Mouse (Mus musculus) liver, embryonic 14.5 days (tissue): ENCODE data around the gene Chp1. TPM values are rescaled to one million over a fixed set of nuclear protein-coding genes. Genes with fewer than 3 reads are reported as not detected.

Source experiments
- ATAC-seq: fragments of 200-750 bp; cut with Nextera tagmentation; 2 replicates; pipeline ENCODE4 v1.8.0; 2017; ENCODE audit warnings: moderate number of reproducible peaks, mild to moderate bottlenecking, moderate library complexity; ENCODE audit not compliant: insufficient read depth
- DNase-seq, 3 experiments: peaks; one replicate each; pipeline ENCODE4 v3.0.0-alpha.2; 2012 to 2013; ENCODE audit warnings: low read depth in 3 of 3, low spot score in 3 of 3
- H3K27ac ChIP-seq: fragments of 300-500 bp; sonication (generic); 2 replicates; pipeline ENCODE4 v1.5.1; 2014; ENCODE audit warnings: moderate library complexity, mild to moderate bottlenecking, control low read depth, inconsistent platforms
- H3K27me3 ChIP-seq: fragments of 300-500 bp; sonication (generic); 2 replicates; pipeline ENCODE4 v1.6.1; 2014; ENCODE audit warnings: mild to moderate bottlenecking, low read length, moderate library complexity; ENCODE audit not compliant: control insufficient read depth, insufficient read depth
- H3K36me3 ChIP-seq: fragments of 300-500 bp; sonication (generic); replicated peaks from 2 replicates; pipeline ENCODE4 v1.6.1; 2014; ENCODE audit warnings: low read depth; ENCODE audit not compliant: control insufficient read depth, insufficient read depth
- H3K4me1 ChIP-seq, 2 experiments: fragments of 200-500 bp in 1 of 2; fragments of 300-500 bp in 1 of 2; sonication (generic) in 1 of 2; replicated peaks; 2 replicates each; pipeline ENCODE4 v1.6.1; 2012 to 2014; ENCODE audit warnings: antibody characterized with exemption in 1 of 2, inconsistent platforms in 1 of 2, low read length in 1 of 2; ENCODE audit not compliant: control insufficient read depth in 2 of 2, insufficient read depth in 2 of 2
- H3K4me2 ChIP-seq: fragments of 300-500 bp; sonication (generic); 2 replicates; pipeline ENCODE4 v1.6.1; 2014; ENCODE audit warnings: low read depth, mild to moderate bottlenecking, control low read depth, moderate library complexity
- H3K4me3 ChIP-seq, 2 experiments: fragments of 200-500 bp in 1 of 2; fragments of 300-500 bp in 1 of 2; sonication (generic) in 1 of 2; 2 replicates each; pipeline ENCODE4 v1.5.1; 2012 to 2014; ENCODE audit warnings: low read depth in 2 of 2, low read length in 2 of 2, mild to moderate bottlenecking in 2 of 2, control low read depth in 1 of 2, inconsistent platforms in 1 of 2, moderate library complexity in 1 of 2; ENCODE audit not compliant: insufficient read depth in 1 of 2
- H3K9ac ChIP-seq: fragments of 300-500 bp; sonication (generic); replicated peaks from 2 replicates; pipeline ENCODE4 v1.6.1; 2014; ENCODE audit warnings: mild to moderate bottlenecking, control low read depth, moderate library complexity
- H3K9me3 ChIP-seq: fragments of 300-500 bp; sonication (generic); 2 replicates; pipeline ENCODE4 v1.6.1; 2016; ENCODE audit warnings: low read length, mixed read lengths; ENCODE audit not compliant: control insufficient read depth
- CTCF ChIP-seq: IDR thresholded peaks from 2 replicates; pipeline ENCODE4 v1.5.1; 2016; ENCODE audit warnings: antibody characterized with exemption, low read depth, control low read depth
- EP300 ChIP-seq: IDR thresholded peaks from 2 replicates; pipeline ENCODE4 v1.6.1; 2016; ENCODE audit warnings: antibody characterized with exemption, low read depth
- WGBS: fragments of 180-500 bp; shearing (Covaris S2); extraction: QIAGEN DNeasy Blood & Tissue Kit; methylation state at CpG from one replicate; pipeline ENCODE4 v1.1.7; 2014; ENCODE audit not compliant: insufficient replicate concordance; 5-methylcytosine and 5-hydroxymethylcytosine counted together
- polyA plus RNA-seq, 2 experiments: library from polyadenylated mRNA; depleted of rRNA in 1 of 2; stranded (reverse) in 1 of 2; unstranded in 1 of 2; fragments of >200 nt; fragmentation: Nextera tagmentation in 1 of 2; extraction: Ambion mirVana in 1 of 2; gene quantifications; 2 replicates each; pipeline versions ENCODE4 v1.2.1 to v1.2.3; 2012 to 2014

Chp1 gene
- polyA plus RNA-seq, 2 experiments, result 31.3 to 47.5 TPM

- ATAC-seq (no peak), DNase-seq (no peak)
- Histone ChIP-seq H3K27me3 (no peaks in the 10 kb centered on the region), H3K4me1 (no peaks in the 10 kb centered on the region), H3K9me3 (no peaks in the 10 kb centered on the region), H3K4me2 (no peak overlapping the region), H3K27ac (no peak overlapping the region), H3K9ac (no peak overlapping the region), H3K36me3 (no peaks in the 10 kb centered on the region; the same call in none of the 2 replicates), H3K4me3 (no peak overlapping the region)
- 74% methylated on average over 3 of the region's 3 CpGs for WGBS
- TF ChIP-seq EP300 (no peak), CTCF (no peak)
Observed at GRCm38 (mm10) chr2:119581571-119581970, 34.1 kb downstream of the Chp1 start.

DNA sequence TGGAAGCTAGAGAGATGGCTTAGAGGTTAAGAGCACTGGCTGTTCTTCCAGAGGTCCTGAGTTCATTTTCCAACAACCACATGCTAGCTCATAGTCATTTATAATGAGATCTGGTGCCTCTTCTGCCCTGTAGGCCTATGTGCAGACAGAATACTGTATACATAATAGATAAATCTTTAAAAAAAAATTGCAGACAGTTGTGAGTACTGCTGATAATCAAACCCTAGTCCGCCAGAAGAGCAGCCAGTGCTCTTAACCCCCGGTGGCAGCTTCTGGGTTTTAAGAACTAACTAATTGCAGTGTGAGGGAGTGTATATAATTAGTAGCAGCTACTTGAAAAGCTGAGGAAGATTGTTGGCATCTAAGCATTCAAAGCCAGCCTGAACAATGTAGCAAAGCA is 35.9 kb downstream of the Chp1 start:
- Histone ChIP-seq H3K9ac (no peak overlapping the region), H3K4me3 (no peak overlapping the region), H3K9me3 (no peaks in the 10 kb centered on the region), H3K4me1 (no peaks in the 10 kb centered on the region), H3K4me2 (no peak overlapping the region), H3K36me3 (no peaks in the 10 kb centered on the region; the same call in 1 of the 2 replicates), H3K27ac (no peak overlapping the region), H3K27me3 (no peaks in the 10 kb centered on the region)
- no peak for TF ChIP-seq EP300
- no peak for TF ChIP-seq CTCF
- peak; percentile 39; the same call in 1 of the 2 replicates for ATAC-seq
- no peak for DNase-seq
- WGBS, result 28% methylated on average over 2 of the region's 2 CpGs

GRCm38 (mm10) chr2:119584282-119584681 is 36.8 kb downstream of the Chp1 start:
- no peak for ATAC-seq
- no peaks in the 10 kb centered on the region for H3K27me3 ChIP-seq

DNA sequence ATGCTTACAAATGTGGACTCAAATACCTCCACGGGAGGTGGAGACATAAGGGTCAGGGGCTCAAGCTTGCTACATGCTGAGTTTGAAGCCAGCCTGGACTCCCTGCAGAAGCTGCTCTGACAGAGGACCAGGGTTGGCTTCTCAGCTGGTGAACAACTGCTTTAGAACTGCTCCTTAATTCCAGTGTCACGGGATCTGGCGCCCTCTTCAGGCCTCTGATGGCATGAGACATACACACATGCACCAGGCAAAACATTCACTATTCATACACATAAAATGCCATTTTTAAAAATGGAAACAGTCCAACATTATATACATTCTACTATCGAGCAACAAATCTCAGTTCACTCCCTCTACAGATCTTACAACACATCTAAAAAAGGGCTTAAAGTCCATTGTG is 39.9 kb downstream of the Chp1 start:
- Histone ChIP-seq H3K9me3 (no peaks in the 10 kb centered on the region), H3K9ac (no peak overlapping the region), H3K27ac (no peak overlapping the region), H3K36me3 (no peaks in the 10 kb centered on the region; the same call in 1 of the 2 replicates), H3K4me3 (no peak overlapping the region), H3K27me3 (no peaks in the 10 kb centered on the region), H3K4me2 (no peak overlapping the region), H3K4me1 (no peaks in the 10 kb centered on the region)
- DNase-seq (peak in 2 of 3 experiments; percentile 35 to 45), ATAC-seq (peak; percentile 56; the same call in 1 of the 2 replicates)
- 14% methylated on average over 4 of the region's 4 CpGs for WGBS
- TF ChIP-seq CTCF, result peak; percentile 94
- TF ChIP-seq EP300, result no peak; the same call in 1 of the 2 replicates

More at GRCm38 (mm10) chr2:119584282-119584681, 36.8 kb downstream of the Chp1 start:
- no peak for TF ChIP-seq EP300
- TF ChIP-seq CTCF, result no peak
- H3K4me1 ChIP-seq, result no peaks in the 10 kb centered on the region
- no peaks in the 10 kb centered on the region; the same call in 1 of the 2 replicates for H3K36me3 ChIP-seq
- WGBS, result 51% methylated on average over 8 of the region's 8 CpGs
- H3K9me3 ChIP-seq, result no peaks in the 10 kb centered on the region
- no peak overlapping the region for H3K27ac ChIP-seq
- H3K4me3 ChIP-seq, result no peak overlapping the region
- H3K4me2 ChIP-seq, result no peak overlapping the region
- DNase-seq, result no peak
- H3K9ac ChIP-seq, result no peak overlapping the region

GRCm38 (mm10) chr2:119591247-119591646 is 43.8 kb downstream of the Chp1 start:
- WGBS, result 79% methylated on average over 3 of the region's 3 CpGs
- DNase-seq, result no peak
- no peak overlapping the region for H3K9ac ChIP-seq
- no peak overlapping the region for H3K27ac ChIP-seq
- no peak overlapping the region for H3K4me2 ChIP-seq
- H3K36me3 ChIP-seq, result peaks cover 2% of the 10 kb centered on the region
- H3K27me3 ChIP-seq, result peaks cover 2% of the 10 kb centered on the region; the same call in 1 of the 2 replicates
- no peaks in the 10 kb centered on the region for H3K9me3 ChIP-seq
- peaks cover 8 to 13% of the 10 kb centered on the region in 2 experiments for H3K4me1 ChIP-seq
- ATAC-seq, result no peak
- TF ChIP-seq CTCF, result peak; percentile 50
- no peak for TF ChIP-seq EP300
- no peak overlapping the region for H3K4me3 ChIP-seq
